Mouse (Mus musculus) thymus, adult 2 months (tissue): ENCODE results near the gene Cacna2d2. TPM values are rescaled to one million over a fixed set of nuclear protein-coding genes. Genes with fewer than 3 reads are reported as not detected.

ENCODE experiments used
- DNase-seq: peaks from one replicate; pipeline ENCODE4 v3.0.0; 2021
- H3K27ac ChIP-seq: fragments of 200-500 bp; 2 replicates; pipeline ENCODE4 v1.5.1; 2012; ENCODE audit warnings: low read length, control low read depth; ENCODE audit not compliant: control insufficient read depth, insufficient read depth
- H3K27me3 ChIP-seq: fragments of 200-500 bp; 2 replicates; pipeline ENCODE4 v1.6.1; 2012; ENCODE audit warnings: mild to moderate bottlenecking, low read length, moderate library complexity, mixed read lengths; ENCODE audit not compliant: control insufficient read depth, insufficient read depth
- H3K36me3 ChIP-seq: fragments of 200-500 bp; 2 replicates; pipeline ENCODE4 v1.6.1; 2012; ENCODE audit warnings: mild to moderate bottlenecking, low read length, moderate library complexity; ENCODE audit not compliant: control insufficient read depth, insufficient read depth
- H3K4me1 ChIP-seq: fragments of 200-500 bp; replicated peaks from 2 replicates; pipeline ENCODE4 v1.6.1; 2012; ENCODE audit warnings: low read length; ENCODE audit not compliant: control insufficient read depth, insufficient read depth
- H3K4me3 ChIP-seq: fragments of 200-500 bp; 2 replicates; pipeline ENCODE4 v1.5.1; 2012; ENCODE audit warnings: mild to moderate bottlenecking, low read length, control low read depth, moderate library complexity; ENCODE audit not compliant: control insufficient read depth, insufficient read depth
- CTCF ChIP-seq: fragments of 200-500 bp; IDR thresholded peaks from 2 replicates; pipeline ENCODE4 v1.5.1; 2012; ENCODE audit warnings: mild to moderate bottlenecking, control low read depth, low read length, moderate library complexity, borderline replicate concordance; ENCODE audit not compliant: control insufficient read depth, poor library complexity, insufficient read depth; ENCODE audit errors: extremely low read depth
- POLR2A ChIP-seq: fragments of 200-500 bp; IDR thresholded peaks from 2 replicates; pipeline ENCODE4 v1.6.1; 2012; ENCODE audit warnings: mild to moderate bottlenecking, low read length, control low read depth, moderate library complexity; ENCODE audit not compliant: control insufficient read depth, poor library complexity, insufficient read depth; ENCODE audit errors: extremely low read depth
- WGBS: fragments of 180-500 bp; shearing (Covaris S2); methylation state at CpG from one replicate; pipeline ENCODE4 v1.1.7; 2018; 5-methylcytosine and 5-hydroxymethylcytosine counted together
- polyA plus RNA-seq: library from polyadenylated mRNA; depleted of rRNA; stranded (reverse); fragments of >200 nt; gene quantifications from 2 replicates; pipeline ENCODE4 v1.2.3, GENCODE M21; 2012

The Cacna2d2 gene
- polyA plus RNA-seq, 1 experiment: 8.9 TPM

GRCm38 (mm10) chr9:107422878-107423277 lies 23.5 kb downstream of the Cacna2d2 start:
- DNase-seq: no peak
- Histone ChIP-seq H3K36me3 (no peaks in the 10 kb centered on the region), H3K4me3 (no peak overlapping the region), H3K27ac (no peak overlapping the region), H3K27me3 (no peaks in the 10 kb centered on the region), H3K4me1 (no peaks in the 10 kb centered on the region)
- 68% methylated on average over 2 of the region's 2 CpGs for WGBS
- TF ChIP-seq POLR2A (no peak), CTCF (no peak)

GRCm38 (mm10) chr9:107424485-107425175 lies 25.2 kb downstream of the Cacna2d2 start:
- TF ChIP-seq CTCF (no peak), POLR2A (no peak)
- Histone ChIP-seq H3K27ac (no peak overlapping the region), H3K36me3 (no peaks in the 10 kb centered on the region), H3K4me3 (no peak overlapping the region), H3K27me3 (no peaks in the 10 kb centered on the region), H3K4me1 (no peaks in the 10 kb centered on the region)
- DNase-seq: no peak
- WGBS: 78% methylated on average over 12 of the region's 12 CpGs

GRCm38 (mm10) chr9:107427876-107428275 lies 28.5 kb downstream of the Cacna2d2 start:
- H3K36me3 ChIP-seq: no peaks in the 10 kb centered on the region
- DNase-seq: no peak
- no peak overlapping the region for H3K4me3 ChIP-seq
- TF ChIP-seq CTCF (no peak), POLR2A (no peak)
- H3K4me1 ChIP-seq: no peaks in the 10 kb centered on the region
- no peak overlapping the region for H3K27ac ChIP-seq
- no peaks in the 10 kb centered on the region for H3K27me3 ChIP-seq
- 81% methylated on average over 7 of the region's 7 CpGs for WGBS

- Histone ChIP-seq H3K27ac (no peak overlapping the region), H3K4me1 (no peaks in the 10 kb centered on the region), H3K36me3 (no peaks in the 10 kb centered on the region), H3K4me3 (no peak overlapping the region), H3K27me3 (no peaks in the 10 kb centered on the region)
- no peak for DNase-seq
- no peak for TF ChIP-seq CTCF
- no peak for TF ChIP-seq POLR2A
- WGBS: 57% methylated on average over 5 of the region's 5 CpGs
Observed at GRCm38 (mm10) chr9:107428451-107429186, 29.2 kb downstream of the Cacna2d2 start.

GRCm38 (mm10) chr9:107430445-107430844 lies 31.0 kb downstream of the Cacna2d2 start:
- no peaks in the 10 kb centered on the region for H3K4me1 ChIP-seq
- H3K36me3 ChIP-seq: no peaks in the 10 kb centered on the region
- H3K4me3 ChIP-seq: no peak overlapping the region
- DNase-seq: no peak
- H3K27ac ChIP-seq: no peak overlapping the region
- TF ChIP-seq CTCF (no peak), POLR2A (no peak)
- no peaks in the 10 kb centered on the region for H3K27me3 ChIP-seq
- 80% methylated on average over 12 of the region's 12 CpGs for WGBS

- Histone ChIP-seq H3K4me1 (no peaks in the 10 kb centered on the region), H3K27ac (no peak overlapping the region), H3K36me3 (no peaks in the 10 kb centered on the region), H3K27me3 (no peaks in the 10 kb centered on the region), H3K4me3 (no peak overlapping the region)
- no peak for DNase-seq
- TF ChIP-seq POLR2A (no peak), CTCF (no peak)
- 84% methylated on average over 3 of the region's 3 CpGs for WGBS
Observed at GRCm38 (mm10) chr9:107432546-107432945, 33.1 kb downstream of the Cacna2d2 start.

- Histone ChIP-seq H3K36me3 (no peaks in the 10 kb centered on the region), H3K27ac (no peak overlapping the region), H3K27me3 (no peaks in the 10 kb centered on the region), H3K4me1 (no peaks in the 10 kb centered on the region), H3K4me3 (no peak overlapping the region)
- TF ChIP-seq CTCF: no peak
- no peak for TF ChIP-seq POLR2A
- DNase-seq: no peak
- 53% methylated on average over 6 of the region's 6 CpGs for WGBS
Observed at GRCm38 (mm10) chr9:107434851-107435250, 35.4 kb downstream of the Cacna2d2 start.
